Mouse (Mus musculus): ENCODE data around the gene Jph3.

Jph3 gene

DNA sequence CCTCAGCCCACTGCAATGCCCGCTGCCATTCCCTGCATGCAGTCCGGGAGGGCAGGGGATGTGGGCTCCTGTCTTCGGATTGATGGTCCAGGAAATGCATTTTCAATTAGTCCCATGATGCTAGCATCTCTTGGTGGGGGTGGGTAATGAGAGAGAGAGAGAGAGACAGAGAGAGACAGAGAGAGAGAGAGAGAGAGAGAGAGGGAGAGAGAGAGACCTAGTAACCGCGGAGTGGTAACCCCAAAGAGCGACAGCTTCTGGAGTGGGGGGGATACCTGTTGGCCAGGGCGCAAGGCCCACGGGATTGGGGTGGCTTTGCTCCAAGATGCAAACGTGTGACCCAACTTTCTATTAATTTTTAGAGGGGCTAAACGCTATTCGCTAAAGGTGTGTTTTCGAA lies at the start of gene Jph3:
TSS of gene Jph3 (plus strand) at position 301 of the 400 bp plus-strand sequence.
- DNase-seq = no peak

- DNase-seq = no peak
Measured at GRCm38 (mm10) chr8:121680896-121681295, 48.5 kb upstream of the Jph3 start.

GRCm38 (mm10) chr8:121681457-121681856 lies 48.0 kb upstream of the Jph3 start:
- no peak for DNase-seq

DNA sequence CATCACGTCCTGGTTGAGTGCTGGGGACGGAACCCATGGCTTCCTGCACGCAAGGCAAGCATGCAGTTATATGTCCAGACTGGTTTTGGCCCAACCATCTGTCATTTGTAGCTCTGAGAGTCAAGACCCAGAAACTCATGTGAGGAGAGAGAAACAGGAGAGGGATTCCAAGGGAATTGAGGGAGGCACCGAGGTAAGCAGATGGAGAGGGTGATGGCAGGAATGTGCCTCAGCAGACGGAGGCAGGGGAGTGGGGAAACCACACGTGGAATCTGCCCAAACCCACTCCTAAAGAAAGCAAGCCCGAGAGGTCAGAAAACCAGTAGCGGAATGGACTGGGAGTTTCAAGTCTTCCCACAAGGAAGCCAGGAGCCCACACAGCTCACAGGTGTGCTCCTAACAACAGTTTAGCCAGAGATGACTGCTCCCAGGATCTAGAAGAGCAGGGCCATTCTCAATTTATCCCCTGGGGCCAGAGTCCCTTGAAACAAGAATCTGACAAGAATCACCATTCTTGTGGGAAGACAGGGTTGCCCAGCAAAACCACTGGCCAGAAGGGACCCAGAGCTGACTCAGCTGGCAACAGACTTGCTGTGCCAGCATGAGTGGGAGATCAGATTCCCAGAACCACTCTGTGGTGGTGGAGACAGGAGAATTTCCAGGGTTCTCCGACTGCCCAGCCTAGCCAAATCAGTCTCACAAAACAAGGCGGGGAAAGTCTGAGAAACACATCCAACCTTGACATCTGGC lies 46.2 kb upstream of the Jph3 start:
- DNase-seq = no peak

DNA sequence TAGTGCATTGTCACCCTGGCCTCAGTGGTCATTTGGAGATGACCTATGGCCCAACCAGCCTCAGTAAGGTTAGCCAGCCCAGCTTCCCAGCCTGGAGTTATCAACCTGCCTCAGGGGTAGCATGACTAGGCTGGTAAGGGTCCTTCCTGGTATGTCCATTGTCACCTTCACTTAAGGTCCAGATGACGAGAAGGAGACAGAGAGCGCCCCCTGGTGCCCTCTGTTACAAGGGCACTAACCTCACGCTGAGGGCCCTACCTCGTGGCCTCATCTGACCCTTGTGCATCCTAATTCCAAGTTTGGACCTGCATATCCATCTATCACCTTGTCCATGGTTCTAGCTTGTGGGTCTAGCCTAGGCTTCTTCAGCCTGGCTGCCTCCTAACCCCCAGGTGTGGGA lies 44.0 kb upstream of the Jph3 start:
- DNase-seq = no peak

DNA sequence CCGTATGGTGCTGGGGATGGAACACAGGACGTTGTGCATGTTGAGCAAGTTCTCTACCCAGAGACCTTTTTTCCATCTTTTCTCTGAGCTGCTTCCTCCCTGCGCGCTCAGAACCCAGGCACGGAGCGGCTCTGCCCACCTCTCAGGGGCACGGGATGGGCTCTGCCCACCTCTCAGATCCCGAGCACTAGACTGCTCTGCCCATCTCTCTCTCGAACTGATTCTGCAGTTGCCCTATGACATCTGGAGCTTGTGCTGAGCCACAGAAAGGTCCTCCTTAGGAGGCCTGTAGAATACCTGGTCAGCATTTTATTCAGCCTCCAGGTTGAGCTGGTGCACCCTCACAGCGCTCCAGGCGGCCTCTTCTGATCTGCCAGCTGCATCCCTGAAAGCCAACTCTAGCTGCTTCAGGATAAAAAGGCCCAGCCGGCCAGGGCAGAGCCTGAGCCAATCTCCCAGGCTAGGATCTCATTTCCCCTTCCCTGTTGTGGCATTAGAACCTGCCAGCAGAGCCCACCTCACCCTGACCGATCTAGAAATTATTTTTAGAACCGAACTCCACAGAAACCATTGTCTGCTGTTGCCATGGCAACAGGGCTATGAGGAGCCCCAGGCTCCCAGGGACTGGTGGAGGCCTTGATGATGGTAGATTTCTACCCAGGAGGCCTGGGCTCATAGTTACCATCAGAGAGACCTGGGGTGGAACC lies 41.8 kb upstream of the Jph3 start:
- DNase-seq = peak; percentile 70

DNA sequence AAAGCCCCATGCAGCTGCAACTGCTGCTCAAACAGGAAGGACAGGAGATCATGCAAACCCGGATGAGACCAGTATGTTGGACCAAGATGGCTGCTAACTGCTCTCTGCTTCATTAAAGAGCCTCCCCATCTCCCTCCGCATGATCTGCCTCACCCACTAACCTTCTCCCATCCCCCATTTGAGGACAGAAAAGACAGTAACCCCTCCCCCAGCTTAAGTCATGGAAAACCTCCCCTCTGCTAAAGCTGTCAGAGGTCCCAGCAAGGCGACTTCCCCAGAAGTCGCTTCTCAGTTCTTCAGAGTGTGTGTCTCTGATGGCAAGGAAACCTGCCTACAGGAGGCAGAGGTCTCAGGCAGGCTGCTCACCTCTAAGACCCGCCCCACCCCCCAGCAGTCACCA lies 40.9 kb upstream of the Jph3 start:
- no peak for DNase-seq

- DNase-seq = no peak
Measured at GRCm38 (mm10) chr8:121694453-121694852, 35.0 kb upstream of the Jph3 start.

DNA sequence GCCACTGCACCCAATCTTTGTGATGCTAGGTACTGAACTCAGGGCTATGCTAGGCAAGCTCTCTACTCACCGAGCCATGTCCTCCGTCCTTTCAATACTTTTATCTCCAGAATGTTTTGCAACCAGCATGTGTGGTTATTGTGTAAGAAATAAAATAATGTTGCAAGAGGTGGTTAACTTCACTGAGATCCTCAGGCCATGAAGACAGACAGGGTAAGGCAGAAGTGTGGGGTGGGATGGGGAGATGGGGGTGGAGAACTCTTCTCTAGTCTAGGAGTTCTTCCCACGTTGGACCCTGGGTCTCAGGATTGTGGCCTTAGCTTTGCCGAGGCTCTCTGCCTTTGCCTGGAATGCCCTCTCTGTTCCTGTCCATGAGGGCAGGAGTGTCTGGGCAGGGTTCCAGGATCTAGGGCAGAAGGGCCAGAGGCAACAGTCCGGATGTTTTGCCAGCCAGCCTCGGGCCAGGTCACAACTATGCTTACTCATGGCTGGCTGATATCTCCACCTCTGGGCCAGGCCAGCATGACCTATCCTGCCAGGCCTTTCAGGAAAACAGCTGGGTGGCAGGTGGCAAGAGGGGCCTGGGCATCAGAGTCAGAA lies 33.7 kb upstream of the Jph3 start:
- DNase-seq = no peak

- peak; percentile 23 for DNase-seq
Measured at GRCm38 (mm10) chr8:121697735-121698614, 31.4 kb upstream of the Jph3 start.

- DNase-seq = no peak
Measured at GRCm38 (mm10) chr8:121698615-121699101, 30.8 kb upstream of the Jph3 start.

- no peak for DNase-seq
Measured at GRCm38 (mm10) chr8:121699936-121700335, 29.5 kb upstream of the Jph3 start.

- no peak for DNase-seq
Measured at GRCm38 (mm10) chr8:121705174-121705573, 24.2 kb upstream of the Jph3 start.

DNA sequence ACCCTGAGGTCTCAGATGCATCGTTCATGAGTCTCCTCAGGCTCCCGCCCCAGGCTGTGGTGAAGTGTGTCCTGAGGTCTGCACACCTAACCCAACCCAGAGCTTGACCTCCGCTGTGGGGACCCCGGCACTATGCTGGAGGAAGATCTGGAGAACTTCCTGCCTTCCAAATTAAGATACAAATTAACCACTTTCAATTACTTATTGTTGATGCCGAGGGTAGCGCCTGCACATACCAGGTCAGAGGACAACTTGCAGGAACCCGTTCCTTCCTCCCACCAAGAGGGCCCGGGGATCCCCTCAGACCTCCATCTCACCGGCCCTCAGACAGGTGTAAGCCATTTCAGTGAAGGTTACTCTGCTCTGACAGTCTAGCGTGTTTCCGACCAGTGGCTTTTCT lies 22.5 kb upstream of the Jph3 start:
- no peak for DNase-seq

DNA sequence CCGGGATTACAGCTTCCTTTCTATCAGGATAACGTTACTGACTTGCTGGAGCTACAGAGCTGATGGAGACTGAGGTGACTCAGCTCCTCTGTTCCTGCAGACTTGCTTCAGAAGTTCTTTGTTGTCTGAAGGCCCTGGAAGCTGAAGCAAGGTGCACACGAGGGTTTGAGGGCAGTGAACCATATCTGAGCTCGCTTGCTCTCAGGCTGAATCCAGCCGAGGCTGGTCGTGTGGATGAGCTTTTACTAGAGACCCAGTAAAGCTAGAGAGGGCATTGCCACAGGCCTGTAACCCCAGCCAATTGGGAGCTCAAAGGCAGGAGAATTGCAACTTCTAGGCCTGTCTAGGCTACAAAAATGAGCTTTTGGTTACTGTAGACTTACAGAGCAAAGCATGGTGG lies 21.0 kb upstream of the Jph3 start:
- DNase-seq = no peak

- no peak for DNase-seq
Measured at GRCm38 (mm10) chr8:121717502-121717901, 11.9 kb upstream of the Jph3 start.

GRCm38 (mm10) chr8:121717982-121718425 lies 11.4 kb upstream of the Jph3 start:
- DNase-seq = peak; percentile 90

- no peak for DNase-seq
Measured at GRCm38 (mm10) chr8:121718925-121719324, 10.5 kb upstream of the Jph3 start.

DNA sequence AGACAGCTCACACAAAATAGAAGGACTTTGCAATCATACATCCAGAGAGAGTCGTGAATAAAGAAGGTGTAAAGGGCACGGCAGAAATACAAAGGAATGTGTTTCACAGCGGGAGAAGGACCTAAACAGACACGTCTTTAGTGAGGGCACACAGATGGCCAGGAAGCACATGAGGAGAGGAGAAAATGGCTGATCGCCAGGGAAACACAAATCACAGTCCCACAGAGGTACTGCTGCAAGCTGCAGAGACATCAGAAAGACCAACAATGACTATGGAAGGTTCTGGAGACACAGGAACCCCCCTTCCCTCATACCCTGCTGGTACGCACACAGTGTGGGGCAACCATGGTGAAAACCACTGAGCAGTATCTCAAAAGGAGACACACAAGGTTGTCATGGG lies 8.4 kb upstream of the Jph3 start:
- no peak for DNase-seq

DNA sequence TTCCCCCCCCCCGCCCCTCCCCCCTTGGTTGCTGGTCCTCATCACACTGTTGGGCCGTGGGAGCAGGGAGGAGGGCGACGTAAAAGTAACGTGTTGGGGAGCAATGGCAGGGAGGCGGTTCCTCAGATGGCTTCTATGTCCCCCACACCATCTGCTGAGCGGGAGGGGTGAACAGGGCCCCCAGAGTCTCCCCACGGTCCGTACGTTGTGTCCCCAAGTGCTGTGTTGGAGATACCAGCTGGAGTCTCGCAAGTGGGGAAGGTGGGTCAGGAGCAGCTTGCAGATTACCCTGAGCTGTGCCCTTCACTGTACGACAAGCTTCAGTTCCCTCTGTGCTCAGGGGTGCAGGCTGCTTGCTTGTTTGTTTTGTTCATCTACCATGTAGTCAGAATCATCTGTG lies 5.6 kb upstream of the Jph3 start:
- no peak for DNase-seq

DNA sequence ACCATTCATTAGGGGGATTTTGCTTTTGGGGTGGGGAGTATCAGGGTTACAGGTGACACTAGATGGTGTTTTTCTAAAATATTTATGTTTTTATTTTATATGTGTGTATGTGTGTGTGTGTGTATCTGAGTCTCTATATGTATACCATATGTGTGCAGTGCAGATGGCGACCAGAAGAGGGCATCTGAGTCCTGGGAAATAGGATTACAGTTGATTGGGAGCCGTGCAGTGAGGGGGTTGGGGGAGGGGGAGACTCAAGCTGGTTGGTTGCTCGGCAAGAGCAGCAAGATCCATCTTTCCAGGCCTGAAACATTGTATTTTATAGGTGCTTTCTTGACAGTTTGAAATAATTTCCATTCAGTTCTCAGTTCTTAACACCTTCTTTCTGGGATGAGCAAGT lies 2.3 kb upstream of the Jph3 start:
- no peak for DNase-seq

DNA sequence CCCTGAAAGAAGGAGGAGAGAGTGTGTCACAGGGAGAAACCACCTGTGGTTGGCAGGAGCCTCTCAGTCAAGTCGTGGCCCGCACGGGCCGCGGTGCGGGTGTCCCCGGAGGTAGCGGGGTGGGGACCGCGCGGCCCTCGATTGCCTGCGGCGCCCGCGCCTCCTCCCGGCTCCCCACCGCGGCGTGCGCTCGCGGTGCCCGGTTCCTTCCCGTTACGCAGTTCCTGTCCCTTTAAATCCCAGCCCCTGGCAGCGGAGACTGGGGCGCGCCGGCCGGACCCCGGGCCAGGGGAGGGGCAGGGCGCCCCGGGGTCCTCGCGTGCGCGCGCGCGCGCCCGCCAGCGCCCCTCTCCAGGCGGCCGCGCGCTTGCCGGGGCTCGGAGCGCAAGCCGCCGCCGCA lies 331 bp downstream of the Jph3 start:
- DNase-seq = no peak

DNA sequence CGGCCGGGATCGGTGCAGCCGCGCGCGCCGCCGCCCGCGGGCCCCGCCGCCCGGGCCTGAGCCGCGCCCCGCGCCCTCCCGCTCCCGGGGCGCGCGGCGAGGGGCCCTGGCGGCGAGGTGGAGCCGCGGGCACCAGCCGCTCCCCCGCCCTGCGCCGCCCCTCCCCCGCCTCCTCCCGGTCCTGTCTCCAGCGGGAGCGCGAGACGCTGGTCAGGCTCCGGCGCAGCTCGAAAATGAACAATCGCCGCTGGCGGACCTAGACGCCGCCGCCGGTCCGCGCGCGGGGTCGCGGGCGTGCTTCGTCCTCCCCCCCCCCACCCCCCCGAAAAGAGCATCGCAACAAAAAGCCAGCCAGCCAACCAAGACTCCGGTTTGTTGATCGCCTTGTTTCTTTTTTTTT lies 747 bp downstream of the Jph3 start:
- DNase-seq = no peak

Data from right cerebral cortex, postnatal 25 days (tissue).